Mouse (Mus musculus) layer of hippocampus, adult 9-11 months (tissue): ENCODE data around the gene Dsn1.
A peak's percentile ranks its signal among the peaks of the same experiment; 100 is the strongest.

Experiments
- DNase-seq: peaks from one replicate; pipeline ENCODE4 v3.0.0; 2022

Gene Dsn1

GRCm38 (mm10) chr2:157006511-157007233 lies at the start of gene Dsn1:
Gene Dsn1 (minus strand): TSS chr2:157007154.
- peak; percentile 71 for DNase-seq

GRCm38 (mm10) chr2:157055721-157056120 lies 48.8 kb upstream of the Dsn1 start:
- no peak for DNase-seq

GRCm38 (mm10) chr2:157054816-157055215 lies 47.9 kb upstream of the Dsn1 start:
- DNase-seq, result peak; percentile 70

GRCm38 (mm10) chr2:157054297-157054696 lies 47.3 kb upstream of the Dsn1 start:
- DNase-seq, result no peak

GRCm38 (mm10) chr2:157053787-157054186 lies 46.8 kb upstream of the Dsn1 start:
- no peak for DNase-seq

- no peak for DNase-seq
These were observed 46.2 kb upstream of the Dsn1 start for GRCm38 (mm10) chr2:157053124-157053523.

GRCm38 (mm10) chr2:157052448-157052847 lies 45.5 kb upstream of the Dsn1 start:
- no peak for DNase-seq

- peak; percentile 85 for DNase-seq
These were observed 42.9 kb upstream of the Dsn1 start for GRCm38 (mm10) chr2:157049831-157050243.

- DNase-seq, result peak; percentile 89
These were observed 41.6 kb upstream of the Dsn1 start for GRCm38 (mm10) chr2:157048395-157049181.

GRCm38 (mm10) chr2:157046956-157047355 lies 40.0 kb upstream of the Dsn1 start:
- no peak for DNase-seq

- no peak for DNase-seq
These were observed 39.0 kb upstream of the Dsn1 start for GRCm38 (mm10) chr2:157045932-157046331.

- no peak for DNase-seq
These were observed 37.0 kb upstream of the Dsn1 start for GRCm38 (mm10) chr2:157043987-157044386.

- peak; percentile 63 for DNase-seq
These were observed 36.6 kb upstream of the Dsn1 start for GRCm38 (mm10) chr2:157043556-157043955.

- DNase-seq, result no peak
These were observed 34.5 kb upstream of the Dsn1 start for GRCm38 (mm10) chr2:157041421-157041820.

GRCm38 (mm10) chr2:157040649-157041046 lies 33.7 kb upstream of the Dsn1 start:
- DNase-seq, result no peak

- DNase-seq, result no peak
These were observed 33.1 kb upstream of the Dsn1 start for GRCm38 (mm10) chr2:157039900-157040648.

- no peak for DNase-seq
These were observed 30.3 kb upstream of the Dsn1 start for GRCm38 (mm10) chr2:157037303-157037702.

GRCm38 (mm10) chr2:157036400-157036799 lies 29.4 kb upstream of the Dsn1 start:
- DNase-seq, result no peak

- DNase-seq, result no peak
These were observed 28.4 kb upstream of the Dsn1 start for GRCm38 (mm10) chr2:157035371-157035770.

- DNase-seq, result peak; percentile 83
These were observed 23.9 kb upstream of the Dsn1 start for GRCm38 (mm10) chr2:157030804-157031203.

GRCm38 (mm10) chr2:157028261-157028660 lies 21.3 kb upstream of the Dsn1 start:
- no peak for DNase-seq

GRCm38 (mm10) chr2:157027106-157028008 lies 20.4 kb upstream of the Dsn1 start:
- DNase-seq, result peak; percentile 82
